Mouse (Mus musculus): ENCODE data around the gene Cpsf3. TPM values are rescaled to one million over a fixed set of nuclear protein-coding genes. Genes with fewer than 3 reads are reported as not detected.

Cpsf3 gene
- polyA plus RNA-seq, 1 experiment from 2014 or later = 98.1 TPM

DNA sequence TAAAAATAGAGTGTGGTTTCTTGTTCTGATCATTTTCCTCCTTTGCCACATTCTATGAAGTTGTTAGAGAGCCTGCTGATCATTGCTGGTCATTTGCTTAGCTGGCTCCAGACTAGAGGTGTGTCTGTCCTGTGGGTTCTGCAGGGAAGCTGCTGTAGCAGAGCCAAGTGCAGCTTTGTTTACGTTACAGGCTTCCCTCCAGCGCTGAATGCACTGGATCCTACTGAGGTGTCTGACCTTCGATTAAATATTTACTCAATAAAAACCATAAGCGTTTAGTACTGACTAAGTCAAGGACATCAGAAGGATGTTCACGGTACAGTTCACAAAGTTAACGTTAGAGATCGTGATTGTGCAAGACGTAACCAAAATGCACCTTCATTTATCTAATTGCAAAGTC is 16.7 kb downstream of the Cpsf3 start:
- no peaks in the 10 kb centered on the region for H3K9me3 ChIP-seq
- WGBS = 94% methylated on average over 8 of the region's 8 CpGs
- no peak overlapping the region for H3K27ac ChIP-seq
- H3K4me1 ChIP-seq (replicated peaks) = no peaks in the 10 kb centered on the region
- peaks cover 92% of the 10 kb centered on the region for H3K36me3 ChIP-seq
- H3K4me2 ChIP-seq = no peak overlapping the region
- no peak overlapping the region for H3K9ac ChIP-seq
- no peak for ATAC-seq (ENCODE audit: low FRiP score)
- no peaks in the 10 kb centered on the region for H3K27me3 ChIP-seq
- no peak overlapping the region for H3K4me3 ChIP-seq

DNA sequence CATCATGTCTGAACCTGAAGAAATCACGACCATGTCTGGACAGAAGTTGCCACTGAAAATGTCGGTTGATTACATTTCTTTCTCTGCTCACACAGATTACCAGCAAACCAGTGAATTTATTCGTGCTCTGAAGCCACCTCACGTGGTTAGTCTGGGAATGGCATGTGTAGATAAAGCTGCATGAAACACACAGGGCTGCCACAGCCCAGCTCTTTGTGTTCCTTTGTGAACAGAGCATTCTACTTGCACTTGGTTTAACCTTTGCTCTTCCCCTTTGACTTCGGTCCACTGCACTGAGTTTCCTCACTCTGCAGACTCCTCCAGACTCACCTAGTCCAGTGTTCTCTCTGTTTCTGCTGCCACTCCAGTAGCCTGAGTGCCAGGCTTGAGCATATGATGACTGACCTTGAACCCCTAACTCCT is 17.2 kb downstream of the Cpsf3 start:
- H3K4me2 ChIP-seq = no peak overlapping the region
- no peaks in the 10 kb centered on the region for H3K27me3 ChIP-seq
- 83% methylated on average over 5 of the region's 5 CpGs for WGBS
- no peak for ATAC-seq (ENCODE audit: low FRiP score)
- no peaks in the 10 kb centered on the region for H3K9me3 ChIP-seq
- H3K4me3 ChIP-seq = no peak overlapping the region
- no peaks in the 10 kb centered on the region for H3K4me1 ChIP-seq (replicated peaks)
- no peak overlapping the region for H3K9ac ChIP-seq
- peaks cover 92% of the 10 kb centered on the region for H3K36me3 ChIP-seq
- no peak overlapping the region for H3K27ac ChIP-seq

DNA sequence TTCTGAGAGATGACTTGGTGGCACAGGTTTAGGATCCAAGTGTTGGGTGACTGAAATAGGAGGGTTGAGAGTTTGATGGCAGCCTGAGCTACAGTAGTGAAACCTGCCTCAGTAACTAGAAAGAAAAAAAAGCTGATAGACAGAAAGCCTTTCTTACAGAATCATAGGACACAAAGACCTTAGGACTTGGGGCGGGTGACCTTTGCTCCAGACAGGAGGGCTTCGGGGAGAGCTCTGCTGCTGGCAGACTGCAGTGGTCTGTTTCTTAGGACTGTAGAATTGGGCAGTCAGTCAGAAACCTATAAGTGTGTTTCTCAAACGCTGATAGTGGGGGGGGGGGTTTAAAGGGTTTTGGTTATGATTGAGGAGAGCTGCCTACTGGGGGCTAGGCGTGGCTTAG is 20.6 kb downstream of the Cpsf3 start:
- 91% methylated on average over 4 of the region's 4 CpGs for WGBS
- peaks cover 97% of the 10 kb centered on the region for H3K36me3 ChIP-seq
- H3K4me1 ChIP-seq (replicated peaks) = no peaks in the 10 kb centered on the region
- no peaks in the 10 kb centered on the region for H3K27me3 ChIP-seq
- no peak for ATAC-seq (ENCODE audit: low FRiP score)
- no peaks in the 10 kb centered on the region for H3K9me3 ChIP-seq
- no peak overlapping the region for H3K4me2 ChIP-seq
- H3K9ac ChIP-seq = no peak overlapping the region
- H3K4me3 ChIP-seq = no peak overlapping the region
- H3K27ac ChIP-seq = no peak overlapping the region

DNA sequence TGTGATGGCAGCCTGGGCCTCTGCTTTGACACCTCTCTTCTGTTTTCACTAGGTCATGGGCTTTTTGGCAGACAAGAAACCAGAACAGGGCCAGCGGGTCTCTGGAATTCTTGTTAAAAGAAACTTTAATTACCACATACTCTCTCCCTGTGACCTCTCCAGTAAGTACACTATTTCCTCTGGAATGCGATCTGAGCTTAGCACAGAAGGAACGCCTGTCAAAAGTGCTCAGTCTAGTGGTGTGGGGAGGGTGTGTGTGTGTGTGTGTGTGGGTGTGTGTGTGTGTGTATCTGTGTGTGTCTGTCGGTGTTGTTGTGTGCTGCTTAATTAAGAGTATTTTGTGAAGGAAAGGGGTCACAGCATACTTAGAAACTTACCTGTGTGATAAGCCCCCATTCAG is 21.5 kb downstream of the Cpsf3 start:
- no peak overlapping the region for H3K4me2 ChIP-seq
- no peak for ATAC-seq (ENCODE audit: low FRiP score)
- H3K4me1 ChIP-seq (replicated peaks) = no peaks in the 10 kb centered on the region
- H3K36me3 ChIP-seq = peaks cover 97% of the 10 kb centered on the region
- H3K27ac ChIP-seq = no peak overlapping the region
- H3K4me3 ChIP-seq = no peak overlapping the region
- no peaks in the 10 kb centered on the region for H3K27me3 ChIP-seq
- 94% methylated on average over 4 of the region's 4 CpGs for WGBS
- no peaks in the 10 kb centered on the region for H3K9me3 ChIP-seq
- H3K9ac ChIP-seq = no peak overlapping the region

DNA sequence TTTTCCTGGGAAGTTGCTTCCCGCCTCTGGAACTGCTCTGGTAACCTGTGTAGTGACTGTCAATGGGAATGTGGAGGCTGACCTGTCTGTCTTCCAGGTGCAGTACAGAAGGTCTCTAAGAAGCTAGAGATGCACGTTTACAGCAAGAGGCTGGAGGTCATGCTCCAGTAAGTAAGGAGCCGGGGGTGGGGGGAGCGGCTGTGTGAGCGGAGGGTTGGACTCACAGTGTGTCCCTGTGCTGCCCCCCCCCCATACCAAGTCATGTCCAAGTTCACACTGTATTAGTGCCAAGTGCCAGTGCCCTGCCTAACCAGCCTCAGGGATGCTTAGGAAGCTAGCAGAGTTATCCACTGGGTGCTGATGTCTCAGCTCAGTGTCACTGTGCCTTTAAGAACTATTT is 27.0 kb downstream of the Cpsf3 start:
- Histone ChIP-seq H3K9ac (no peak overlapping the region), H3K36me3 (peaks cover 78% of the 10 kb centered on the region), H3K27me3 (no peaks in the 10 kb centered on the region), H3K4me2 (no peak overlapping the region), H3K27ac (no peak overlapping the region), H3K4me3 (no peak overlapping the region), H3K4me1 (replicated peaks) (peaks cover 3% of the 10 kb centered on the region), H3K9me3 (no peaks in the 10 kb centered on the region)
- WGBS = 93% methylated on average over 5 of the region's 5 CpGs
- ATAC-seq (ENCODE audit: low FRiP score) = no peak

DNA sequence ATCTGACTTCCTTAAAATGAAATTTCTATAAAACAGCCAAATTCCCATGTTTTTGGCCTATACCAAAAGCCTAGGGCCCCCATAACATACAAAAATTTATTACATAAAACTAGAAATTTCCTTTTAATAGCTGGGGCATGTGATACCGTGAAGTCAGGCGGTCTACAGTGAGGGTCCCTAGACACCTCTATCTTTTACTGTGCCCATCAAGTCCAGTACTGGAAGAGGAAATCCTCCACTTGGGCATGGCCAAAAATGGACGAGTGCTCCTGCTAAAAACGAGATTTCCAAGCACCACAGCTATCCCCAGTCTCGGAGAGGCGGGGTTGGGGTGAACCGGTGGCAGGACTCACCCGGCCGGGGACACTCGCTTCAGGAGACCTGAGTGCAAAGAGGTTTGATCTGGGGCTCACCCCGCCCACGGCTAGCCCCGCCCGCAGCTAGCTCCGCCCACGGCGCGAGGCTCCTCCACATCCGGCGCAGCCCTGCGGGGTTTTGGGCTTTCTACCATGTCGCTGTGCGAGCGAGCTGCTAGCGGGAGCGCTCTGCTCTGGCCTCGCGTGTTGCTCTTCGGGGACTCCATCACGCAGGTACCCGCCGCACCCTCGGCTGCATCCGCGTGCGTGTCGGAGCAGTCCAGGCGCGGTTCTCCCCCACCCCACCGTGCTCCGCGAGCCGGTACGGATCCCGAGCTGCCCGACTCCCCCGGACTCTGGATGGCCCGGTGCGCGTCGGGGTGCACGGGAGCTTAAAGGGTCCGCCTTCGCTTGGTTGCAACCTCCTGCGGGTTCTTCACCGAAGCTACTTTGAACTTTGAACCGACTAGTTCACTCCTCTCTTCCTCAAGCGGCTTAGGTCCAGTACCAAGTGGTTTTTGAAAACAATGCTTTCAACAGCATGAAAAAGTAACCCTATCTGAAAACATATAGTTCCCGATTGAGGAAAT is 31.0 kb downstream of the Cpsf3 start, which contains the start of gene Iah1:
Gene Iah1, plus strand, starts transcription at position 467 of the 946 bp plus-strand sequence.
- H3K36me3 ChIP-seq = peaks cover 49% of the 10 kb centered on the region
- peak within 1 kb of the TSS; percentile 32 for H3K27ac ChIP-seq
- peaks cover 4% of the 10 kb centered on the region for H3K4me1 ChIP-seq (replicated peaks)
- no peaks in the 10 kb centered on the region for H3K9me3 ChIP-seq
- no peaks in the 10 kb centered on the region for H3K27me3 ChIP-seq
- peak; percentile 90 for ATAC-seq (ENCODE audit: low FRiP score)
- H3K9ac ChIP-seq = peak within 1 kb of the TSS; percentile 78
- 2% methylated on average over 59 of the region's 59 CpGs for WGBS
- H3K4me2 ChIP-seq = peak within 1 kb of the TSS; percentile 71
- H3K4me3 ChIP-seq = peak within 1 kb of the TSS; percentile 56

DNA sequence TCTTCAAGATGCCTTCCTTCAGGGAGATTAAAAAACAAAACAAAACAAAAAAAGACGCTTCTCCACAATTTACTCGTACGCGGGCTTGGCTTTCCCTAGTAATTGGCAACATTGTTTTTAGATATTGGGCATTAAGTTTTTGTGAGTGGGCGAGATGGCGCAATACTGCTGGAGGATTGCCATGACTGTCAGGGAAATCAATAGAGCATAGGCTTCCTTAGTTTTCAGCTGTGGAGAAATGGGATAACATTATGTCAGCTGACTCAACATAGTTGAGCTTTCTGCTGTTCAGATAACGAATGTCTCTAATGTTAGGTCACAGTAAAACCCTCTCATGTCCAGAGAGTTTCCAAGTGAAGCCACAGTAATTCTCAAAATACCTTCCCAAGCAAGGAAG is 31.7 kb downstream of the Cpsf3 start:
- ATAC-seq (ENCODE audit: low FRiP score) = no peak

DNA sequence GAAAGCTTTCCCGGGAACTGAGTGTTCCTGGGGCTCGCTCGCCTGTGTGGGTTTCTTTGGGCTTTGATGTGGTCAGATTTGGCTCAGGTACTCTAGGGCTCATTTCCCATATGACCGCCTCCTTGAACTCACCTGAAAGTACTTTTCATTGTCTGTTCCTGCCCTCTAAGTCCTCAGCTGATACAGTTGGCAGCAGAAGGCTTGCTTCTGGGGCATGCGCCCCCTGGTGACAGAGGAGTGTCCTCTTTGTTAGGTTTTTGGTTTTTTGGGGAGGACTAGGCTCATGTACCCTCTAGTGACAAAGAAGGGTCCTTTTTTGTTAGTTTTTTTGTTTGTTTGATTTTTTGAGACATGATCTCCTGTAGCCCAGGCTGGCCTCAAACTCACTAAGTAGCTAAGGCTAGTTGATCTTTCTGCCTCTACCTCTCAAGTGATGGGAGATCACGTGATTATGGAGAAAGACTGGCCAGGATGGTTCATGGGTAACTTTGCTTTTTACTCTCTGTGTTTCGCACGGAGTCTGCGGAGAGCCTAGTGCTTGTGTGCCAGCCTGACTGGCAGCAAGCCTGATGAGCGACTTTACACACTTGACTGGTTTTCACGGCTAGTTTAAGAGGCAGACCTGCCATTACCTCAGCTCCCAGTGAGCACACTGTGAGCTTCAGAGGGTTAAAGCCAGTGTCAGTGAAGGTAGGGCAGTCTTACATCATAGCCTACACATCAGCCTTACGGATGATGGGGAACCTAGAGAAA is 33.1 kb downstream of the Cpsf3 start:
- Histone ChIP-seq H3K27me3 (no peaks in the 10 kb centered on the region), H3K9ac (no peak overlapping the region), H3K9me3 (no peaks in the 10 kb centered on the region), H3K36me3 (peaks cover 46% of the 10 kb centered on the region), H3K27ac (no peak overlapping the region), H3K4me1 (replicated peaks) (peaks cover 4% of the 10 kb centered on the region), H3K4me2 (no peak overlapping the region), H3K4me3 (no peak overlapping the region)
- WGBS = 76% methylated on average over 12 of the region's 12 CpGs
- no peak for ATAC-seq (ENCODE audit: low FRiP score)

More for the DNA sequence above, 31.7 kb downstream of the Cpsf3 start:
- H3K36me3 ChIP-seq = peaks cover 45% of the 10 kb centered on the region
- no peak overlapping the region for H3K27ac ChIP-seq
- peaks cover 4% of the 10 kb centered on the region for H3K4me1 ChIP-seq (replicated peaks)
- no peaks in the 10 kb centered on the region for H3K9me3 ChIP-seq
- H3K27me3 ChIP-seq = no peaks in the 10 kb centered on the region
- peak overlapping the region; percentile 71 for H3K4me2 ChIP-seq
- 36% methylated on average over 7 of the region's 7 CpGs for WGBS
- peak overlapping the region; percentile 78 for H3K9ac ChIP-seq
- H3K4me3 ChIP-seq = peak overlapping the region; percentile 56

DNA sequence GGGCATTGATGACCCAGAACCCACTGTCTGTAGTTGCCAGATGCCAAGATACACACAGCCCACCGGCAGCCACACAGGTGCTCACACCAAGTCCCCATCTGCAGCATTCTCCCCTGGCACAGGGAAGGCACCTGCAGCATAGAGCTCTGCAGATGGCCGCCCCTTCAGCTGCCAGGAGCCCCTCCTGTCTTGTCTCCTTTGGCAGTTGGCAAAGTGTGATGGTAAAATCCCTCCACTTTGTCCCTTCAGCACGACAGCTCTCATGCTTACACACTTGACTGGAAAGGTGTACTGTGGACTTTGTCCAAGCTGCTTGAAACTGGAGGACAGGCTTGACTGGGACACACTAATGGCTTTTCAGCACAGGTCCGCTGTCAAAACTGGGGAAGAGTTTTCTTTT is 35.1 kb downstream of the Cpsf3 start:
- Histone ChIP-seq H3K9ac (no peak overlapping the region), H3K27me3 (no peaks in the 10 kb centered on the region), H3K4me2 (no peak overlapping the region), H3K4me1 (replicated peaks) (peaks cover 4% of the 10 kb centered on the region), H3K4me3 (no peak overlapping the region), H3K9me3 (no peaks in the 10 kb centered on the region), H3K27ac (no peak overlapping the region), H3K36me3 (peaks cover 42% of the 10 kb centered on the region)
- no peak for ATAC-seq (ENCODE audit: low FRiP score)
- WGBS = 92% methylated on average over 4 of the region's 4 CpGs

DNA sequence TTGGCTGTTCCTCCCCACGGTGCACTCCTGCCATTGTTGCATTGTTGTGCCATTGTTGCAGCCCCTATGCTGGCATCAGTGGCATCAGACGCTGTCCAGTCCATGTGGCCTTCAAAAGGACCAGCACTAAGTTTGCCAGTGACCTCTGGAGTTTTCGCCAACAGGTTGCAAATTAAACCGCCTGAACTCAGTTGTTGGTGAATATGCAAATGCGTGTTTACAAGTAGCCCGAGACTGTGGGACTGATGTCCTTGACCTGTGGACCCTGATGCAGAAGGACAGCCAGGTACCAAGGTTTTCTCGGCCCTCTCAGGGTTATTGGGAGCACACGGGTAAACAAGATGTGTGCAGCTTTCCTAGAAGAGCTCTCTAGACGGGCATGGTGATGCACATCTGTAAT is 36.0 kb downstream of the Cpsf3 start:
- Histone ChIP-seq H3K4me3 (no peak overlapping the region), H3K4me1 (replicated peaks) (peaks cover 4% of the 10 kb centered on the region), H3K27ac (no peak overlapping the region), H3K9me3 (no peaks in the 10 kb centered on the region), H3K9ac (no peak overlapping the region), H3K4me2 (no peak overlapping the region), H3K27me3 (no peaks in the 10 kb centered on the region), H3K36me3 (peaks cover 46% of the 10 kb centered on the region)
- no peak for ATAC-seq (ENCODE audit: low FRiP score)
- 84% methylated on average over 9 of the region's 9 CpGs for WGBS

DNA sequence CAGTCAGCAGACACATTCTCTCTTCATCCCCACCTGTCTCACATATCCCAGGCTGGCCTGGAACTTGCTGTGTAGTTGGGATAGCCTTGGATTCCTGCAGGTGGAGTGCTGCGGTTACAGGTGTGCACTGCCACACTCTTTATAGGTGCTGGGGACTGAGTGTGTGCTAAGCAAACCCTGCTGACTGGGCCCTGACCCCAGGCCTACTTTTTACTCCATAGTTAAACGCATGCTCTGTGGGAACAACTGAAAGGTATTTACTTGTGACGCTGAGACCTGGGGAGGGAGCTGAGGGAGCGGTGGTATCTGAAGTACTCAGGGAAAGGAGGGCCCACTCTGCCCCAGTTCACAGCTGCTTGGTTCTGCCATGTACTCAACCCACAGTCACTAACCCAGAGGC is 37.1 kb downstream of the Cpsf3 start:
- Histone ChIP-seq H3K4me1 (replicated peaks) (no peaks in the 10 kb centered on the region), H3K4me3 (no peak overlapping the region), H3K9ac (no peak overlapping the region), H3K36me3 (peaks cover 57% of the 10 kb centered on the region), H3K27me3 (no peaks in the 10 kb centered on the region), H3K9me3 (no peaks in the 10 kb centered on the region), H3K27ac (no peak overlapping the region), H3K4me2 (no peak overlapping the region)
- ATAC-seq (ENCODE audit: low FRiP score) = no peak
- 85% methylated on average over 4 of the region's 4 CpGs for WGBS

DNA sequence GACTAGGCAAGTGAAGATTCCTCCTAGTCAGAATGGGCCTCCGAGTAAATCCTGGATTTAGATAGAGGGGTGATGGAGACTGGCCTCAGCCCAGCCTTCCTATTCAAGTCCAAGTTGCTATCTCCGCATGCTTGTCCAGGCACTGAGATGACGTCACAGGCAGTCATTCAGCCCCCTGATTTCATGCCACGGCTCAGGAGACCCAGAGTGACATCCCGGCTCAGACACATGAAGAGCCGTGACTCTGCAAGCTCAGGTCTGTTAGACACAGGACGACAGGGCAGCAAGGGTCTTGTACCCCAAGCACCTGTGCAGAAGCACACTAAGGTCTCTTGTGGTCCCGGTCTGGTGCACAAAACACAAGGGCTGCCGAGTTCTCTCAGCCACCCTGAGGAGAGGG is 37.7 kb downstream of the Cpsf3 start:
- H3K4me2 ChIP-seq = no peak overlapping the region
- H3K4me3 ChIP-seq = no peak overlapping the region
- 84% methylated on average over 9 of the region's 9 CpGs for WGBS
- no peaks in the 10 kb centered on the region for H3K4me1 ChIP-seq (replicated peaks)
- no peak overlapping the region for H3K27ac ChIP-seq
- H3K9me3 ChIP-seq = no peaks in the 10 kb centered on the region
- no peaks in the 10 kb centered on the region for H3K27me3 ChIP-seq
- ATAC-seq (ENCODE audit: low FRiP score) = no peak
- H3K36me3 ChIP-seq = peaks cover 63% of the 10 kb centered on the region
- no peak overlapping the region for H3K9ac ChIP-seq
